Mouse (Mus musculus): ENCODE results near the gene Gm21954.

GRCm38 (mm10) chr3:55465785-55466184, 6.2 kb downstream of the Gm21954 start:
- TF ChIP-seq POLR2A (IDR thresholded peaks at IDR 0.05; ENCODE audit: control insufficient read depth, low read depth, low read length): no peak
- no peak for TF ChIP-seq CTCF (IDR thresholded peaks at IDR 0.05; ENCODE audit: control insufficient read depth, insufficient read depth, insufficient replicate concordance, low read depth, low read length)
